Mouse (Mus musculus) neural tube, embryonic 11.5 days (tissue): ENCODE results near the gene Tut1. TPM values are rescaled to one million over a fixed set of nuclear protein-coding genes. Genes with fewer than 3 reads are reported as not detected.
"Not testable (repeated sequence)": the region's sequence is repeated elsewhere in the genome, so short reads cannot be mapped to it uniquely, and the experiment has no call there.

Experiments
- ATAC-seq: fragments of 200-750 bp; cut with Nextera tagmentation; 2 replicates; pipeline ENCODE4 v1.8.0; 2017; ENCODE audit warnings: moderate number of reproducible peaks, mild to moderate bottlenecking, moderate TSS enrichment, moderate library complexity; ENCODE audit not compliant: insufficient read depth, low FRiP score, low TSS enrichment
- DNase-seq: peaks from one replicate; pipeline ENCODE4 v3.0.0-alpha.2; 2015; ENCODE audit warnings: low spot score
- H3K27ac ChIP-seq: fragments of 300-500 bp; sonication (generic); 2 replicates; pipeline ENCODE4 v1.5.1; 2014; ENCODE audit warnings: low read depth, mild to moderate bottlenecking, low read length
- H3K27me3 ChIP-seq: fragments of 300-500 bp; sonication (generic); 2 replicates; pipeline ENCODE4 v1.6.1; 2014; ENCODE audit warnings: mild to moderate bottlenecking, low read length, mixed read lengths; ENCODE audit not compliant: control insufficient read depth, insufficient read depth
- H3K36me3 ChIP-seq: fragments of 300-500 bp; sonication (generic); 2 replicates; pipeline ENCODE4 v1.6.1; 2014; ENCODE audit warnings: mild to moderate bottlenecking, low read length, moderate library complexity, mixed read lengths; ENCODE audit not compliant: control insufficient read depth, insufficient read depth
- H3K4me1 ChIP-seq: fragments of 300-500 bp; sonication (generic); 2 replicates; pipeline ENCODE4 v1.6.1; 2014; ENCODE audit warnings: low read length, mixed read lengths; ENCODE audit not compliant: control insufficient read depth, insufficient read depth
- H3K4me2 ChIP-seq: fragments of 300-500 bp; sonication (generic); 2 replicates; pipeline ENCODE4 v1.6.1; 2014; ENCODE audit warnings: low read depth, mild to moderate bottlenecking, moderate library complexity
- H3K4me3 ChIP-seq: fragments of 300-500 bp; sonication (generic); 2 replicates; pipeline ENCODE4 v1.5.1; 2014; ENCODE audit warnings: low read depth, low read length
- H3K9ac ChIP-seq: fragments of 300-500 bp; sonication (generic); 2 replicates; pipeline ENCODE4 v1.6.1; 2014; ENCODE audit warnings: mild to moderate bottlenecking, low read length
- H3K9me3 ChIP-seq: fragments of 300-500 bp; sonication (generic); 2 replicates; pipeline ENCODE4 v1.6.1; 2016; ENCODE audit warnings: low read length; ENCODE audit not compliant: control insufficient read depth
- WGBS: fragments of 180-500 bp; shearing (Covaris S2); extraction: QIAGEN DNeasy Blood & Tissue Kit; methylation state at CpG from one replicate; pipeline ENCODE4 v1.1.7; 2014; 5-methylcytosine and 5-hydroxymethylcytosine counted together
- polyA plus RNA-seq: library from polyadenylated mRNA; unstranded; fragments of >200 nt; fragmentation: Nextera tagmentation; extraction: Ambion mirVana; gene quantifications from 2 replicates; pipeline ENCODE4 v1.2.1, GENCODE M21; 2014

The Tut1 gene
- polyA plus RNA-seq, 1 experiment from 2014 or later = 36.3 TPM

- ATAC-seq (no peak), DNase-seq (no peak)
- 87% methylated on average over 6 of the region's 6 CpGs for WGBS
- Histone ChIP-seq H3K27me3 (no peaks in the 10 kb centered on the region), H3K27ac (no peak overlapping the region), H3K9me3 (no peaks in the 10 kb centered on the region), H3K9ac (no peak overlapping the region), H3K4me3 (no peak overlapping the region), H3K36me3 (no peaks in the 10 kb centered on the region), H3K4me1 (no peaks in the 10 kb centered on the region), H3K4me2 (no peak overlapping the region)
These were observed 43.0 kb downstream of the Tut1 start for GRCm38 (mm10) chr19:8996601-8997000.

GRCm38 (mm10) chr19:8997546-8997945 lies 43.9 kb downstream of the Tut1 start:
- 72% methylated on average over 4 of the region's 4 CpGs for WGBS
- no peak overlapping the region for H3K27ac ChIP-seq
- DNase-seq (no peak), ATAC-seq (no peak)
- no peak overlapping the region for H3K4me2 ChIP-seq
- H3K4me3 ChIP-seq = no peak overlapping the region
- no peaks in the 10 kb centered on the region; the same call in 1 of the 2 replicates for H3K36me3 ChIP-seq
- H3K9me3 ChIP-seq = no peaks in the 10 kb centered on the region
- H3K9ac ChIP-seq = no peak overlapping the region
- H3K4me1 ChIP-seq = no peaks in the 10 kb centered on the region
- no peaks in the 10 kb centered on the region for H3K27me3 ChIP-seq

- Histone ChIP-seq H3K4me1 (no peaks in the 10 kb centered on the region), H3K9ac (no peak overlapping the region), H3K36me3 (no peaks in the 10 kb centered on the region; the same call in 1 of the 2 replicates), H3K27ac (no peak overlapping the region), H3K4me3 (no peak overlapping the region), H3K27me3 (no peaks in the 10 kb centered on the region), H3K4me2 (no peak overlapping the region), H3K9me3 (no peaks in the 10 kb centered on the region)
- DNase-seq (no peak), ATAC-seq (no peak)
- 86% methylated on average over 6 of the region's 6 CpGs for WGBS
These were observed 44.9 kb downstream of the Tut1 start for GRCm38 (mm10) chr19:8998546-8998945.

- Histone ChIP-seq H3K27me3 (no peaks in the 10 kb centered on the region), H3K4me1 (no peaks in the 10 kb centered on the region), H3K27ac (no peak overlapping the region), H3K4me2 (no peak overlapping the region), H3K4me3 (no peak overlapping the region), H3K9me3 (no peaks in the 10 kb centered on the region), H3K9ac (no peak overlapping the region), H3K36me3 (no peaks in the 10 kb centered on the region; the same call in 1 of the 2 replicates)
- DNase-seq (no peak), ATAC-seq (no peak)
- 90% methylated on average over 4 of the region's 4 CpGs for WGBS
These were observed 45.6 kb downstream of the Tut1 start for GRCm38 (mm10) chr19:8999223-8999622.

GRCm38 (mm10) chr19:9006915-9007314 lies 53.3 kb downstream of the Tut1 start:
- not testable (repeated sequence) for H3K9me3 ChIP-seq, H3K27ac ChIP-seq, H3K27me3 ChIP-seq, ATAC-seq, H3K4me3 ChIP-seq, H3K36me3 ChIP-seq, DNase-seq, H3K4me2 ChIP-seq, H3K9ac ChIP-seq, H3K4me1 ChIP-seq
- WGBS = 97% methylated on average over 2 of the region's 2 CpGs

Other genes starting within 250 kb of the Tut1 start
- 132 and 135 TPM in 2 replicates for gene Slc3a2, start 230.5 kb upstream of the Tut1 start, polyA plus RNA-seq
- 87.8 and 92.8 TPM in 2 replicates for gene Wdr74, start 218.0 kb upstream of the Tut1 start, polyA plus RNA-seq
- 1.4 and 2.1 TPM in 2 replicates for gene 1700092M07Rik, start 213.1 kb upstream of the Tut1 start, polyA plus RNA-seq
- gene Stx5a, start 212.4 kb upstream of the Tut1 start, polyA plus RNA-seq = 97.6 and 103 TPM in 2 replicates
- gene Nxf1, start 196.8 kb upstream of the Tut1 start, polyA plus RNA-seq = 243 and 245 TPM in 2 replicates
- 181 and 195 TPM in 2 replicates for gene Tmem223, start 182.9 kb upstream of the Tut1 start, polyA plus RNA-seq
- 41.8 and 46.7 TPM in 2 replicates for gene Tmem179b, start 179.4 kb upstream of the Tut1 start, polyA plus RNA-seq
- gene Taf6l, start 167.4 kb upstream of the Tut1 start, polyA plus RNA-seq = 20.7 and 22.4 TPM in 2 replicates
- 172 and 182 TPM in 2 replicates for gene Polr2g, start 155.3 kb upstream of the Tut1 start, polyA plus RNA-seq
- gene Zbtb3, start 151.3 kb upstream of the Tut1 start, polyA plus RNA-seq = 6.6 and 7.2 TPM in 2 replicates
- gene Ttc9c, start 134.5 kb upstream of the Tut1 start, polyA plus RNA-seq = 50.6 and 51.6 TPM in 2 replicates
- gene Hnrnpul2, start 133.8 kb upstream of the Tut1 start, polyA plus RNA-seq = 5.7 and 6.1 TPM in 2 replicates
- 0.57 TPM in 1 of 2 replicates, not detected in the other for gene AC129217.1, start 124.1 kb upstream of the Tut1 start, polyA plus RNA-seq
- gene Bscl2, start 116.4 kb upstream of the Tut1 start, polyA plus RNA-seq = 54.1 and 55.3 TPM in 2 replicates
- 137 and 151 TPM in 2 replicates for gene Gng3, start 114.7 kb upstream of the Tut1 start, polyA plus RNA-seq
- 0.32 and 0.44 TPM in 2 replicates for gene Lrrn4cl, start 103.1 kb upstream of the Tut1 start, polyA plus RNA-seq
- 182 and 186 TPM in 2 replicates for gene Ubxn1, start 82.4 kb upstream of the Tut1 start, polyA plus RNA-seq
- 52.9 and 55.0 TPM in 2 replicates for gene Uqcc3, start 72.9 kb upstream of the Tut1 start, polyA plus RNA-seq
- 93.5 and 93.8 TPM in 2 replicates for gene Lbhd1, start 70.1 kb upstream of the Tut1 start, polyA plus RNA-seq
- gene Gm49403, start 69.9 kb upstream of the Tut1 start, polyA plus RNA-seq = not detected in 2 replicates
- gene 1810009A15Rik, start 65.0 kb upstream of the Tut1 start, polyA plus RNA-seq = 103 and 112 TPM in 2 replicates
- gene Gm49416, start 64.9 kb upstream of the Tut1 start, polyA plus RNA-seq = not detected in 2 replicates
- gene Ints5, start 60.8 kb upstream of the Tut1 start, polyA plus RNA-seq = 40.8 and 49.9 TPM in 2 replicates
- gene Ganab, start 55.8 kb upstream of the Tut1 start, polyA plus RNA-seq = 116 and 128 TPM in 2 replicates
- gene B3gat3, start 33.5 kb upstream of the Tut1 start, polyA plus RNA-seq = 50.6 and 59.0 TPM in 2 replicates
- 0.88 and 1.2 TPM in 2 replicates for gene Rom1, start 24.5 kb upstream of the Tut1 start, polyA plus RNA-seq
- 7.9 and 9.3 TPM in 2 replicates for gene Eml3, start 24.3 kb upstream of the Tut1 start, polyA plus RNA-seq
- 55.6 and 57.5 TPM in 2 replicates for gene Mta2, start 12.0 kb upstream of the Tut1 start, polyA plus RNA-seq
- gene Eef1g, start 13.2 kb downstream of the Tut1 start, polyA plus RNA-seq = 468 and 469 TPM in 2 replicates
- gene Ahnak, start 35.4 kb downstream of the Tut1 start, polyA plus RNA-seq = 4.4 and 4.5 TPM in 2 replicates
- gene Scgb1a1, start 134.1 kb downstream of the Tut1 start, polyA plus RNA-seq = not detected in 2 replicates
- gene Asrgl1, start 181.8 kb downstream of the Tut1 start, polyA plus RNA-seq = 12.2 and 14.5 TPM in 2 replicates